Mouse (Mus musculus): Measurements from ENCODE around the gene Siah1a. TPM values are rescaled to one million over a fixed set of nuclear protein-coding genes. Genes with fewer than 3 reads are reported as not detected.

Gene Siah1a
- total and polyA plus RNA-seq, 2 experiments from 2014 or later, result 31.0 to 40.4 TPM

GRCm38 (mm10) chr8:86698811-86699421 lies 46.8 kb downstream of the Siah1a start:
- 30% methylated on average over 1 of the region's 1 CpGs for WGBS
- Histone ChIP-seq H3K4me1 (ENCODE audit: control insufficient read depth, insufficient read depth) (no peaks in the 10 kb centered on the region), H3K27ac (ENCODE audit: low read depth) (peak overlapping the region; percentile 11), H3K9ac (replicated peaks; ENCODE audit: low read depth, low read length) (no peak overlapping the region), H3K9me3 (replicated peaks; ENCODE audit: control insufficient read depth, low read length) (no peaks in the 10 kb centered on the region), H3K27me3 (ENCODE audit: control insufficient read depth, insufficient read depth, low read length) (no peaks in the 10 kb centered on the region), H3K4me2 (ENCODE audit: low read depth, low read length) (no peak overlapping the region), H3K36me3 (replicated peaks; ENCODE audit: control insufficient read depth, insufficient read depth, low read length) (peaks cover 20% of the 10 kb centered on the region; the same call in 1 of the 2 replicates), H3K4me3 (ENCODE audit: low read depth, low read length) (no peak overlapping the region)
- TF ChIP-seq EP300 (IDR thresholded peaks at IDR 0.05; ENCODE audit: low read depth) (no peak), CTCF (IDR thresholded peaks at IDR 0.05; ENCODE audit: low read depth) (no peak)
- ATAC-seq (ENCODE audit: insufficient read depth, low read depth) (peak; percentile 44), DNase-seq (ENCODE audit: low spot score) (peak; percentile 30)

GRCm38 (mm10) chr8:86695703-86696102 lies 50.0 kb downstream of the Siah1a start:
- H3K4me1 ChIP-seq (ENCODE audit: control insufficient read depth, insufficient read depth), result no peaks in the 10 kb centered on the region
- ATAC-seq (ENCODE audit: insufficient read depth, low read depth) (no peak), DNase-seq (ENCODE audit: low spot score) (no peak)
- peaks cover 19% of the 10 kb centered on the region; the same call in 1 of the 2 replicates for H3K36me3 ChIP-seq (replicated peaks; ENCODE audit: control insufficient read depth, insufficient read depth, low read length)
- TF ChIP-seq CTCF (IDR thresholded peaks at IDR 0.05; ENCODE audit: low read depth) (no peak), EP300 (IDR thresholded peaks at IDR 0.05; ENCODE audit: low read depth) (no peak)
- H3K4me3 ChIP-seq (ENCODE audit: low read depth, low read length), result no peak overlapping the region
- H3K9me3 ChIP-seq (replicated peaks; ENCODE audit: control insufficient read depth, low read length), result no peaks in the 10 kb centered on the region
- H3K9ac ChIP-seq (replicated peaks; ENCODE audit: low read depth, low read length), result no peak overlapping the region
- no peaks in the 10 kb centered on the region for H3K27me3 ChIP-seq (ENCODE audit: control insufficient read depth, insufficient read depth, low read length)
- no peak overlapping the region for H3K4me2 ChIP-seq (ENCODE audit: low read depth, low read length)
- 87% methylated on average over 2 of the region's 2 CpGs for WGBS
- no peak overlapping the region for H3K27ac ChIP-seq (ENCODE audit: low read depth)

- H3K4me3 ChIP-seq (ENCODE audit: low read depth, low read length), result no peak overlapping the region
- no peak for DNase-seq (ENCODE audit: low spot score)
- H3K36me3 ChIP-seq (replicated peaks; ENCODE audit: control insufficient read depth, insufficient read depth, low read length), result peaks cover 13% of the 10 kb centered on the region; the same call in 1 of the 2 replicates
- no peaks in the 10 kb centered on the region for H3K9me3 ChIP-seq (replicated peaks; ENCODE audit: control insufficient read depth, low read length)
- no peaks in the 10 kb centered on the region for H3K27me3 ChIP-seq (ENCODE audit: control insufficient read depth, insufficient read depth, low read length)
- no peak overlapping the region for H3K9ac ChIP-seq (replicated peaks; ENCODE audit: low read depth, low read length)
- H3K4me1 ChIP-seq (ENCODE audit: control insufficient read depth, insufficient read depth), result no peaks in the 10 kb centered on the region
- H3K4me2 ChIP-seq (ENCODE audit: low read depth, low read length), result no peak overlapping the region
- no peak for ATAC-seq (ENCODE audit: insufficient read depth, low read depth)
- H3K27ac ChIP-seq (ENCODE audit: low read depth), result no peak overlapping the region
- 77% methylated on average over 1 of the region's 1 CpGs for WGBS
- TF ChIP-seq CTCF (IDR thresholded peaks at IDR 0.05; ENCODE audit: low read depth), result no peak
- no peak for TF ChIP-seq EP300 (IDR thresholded peaks at IDR 0.05; ENCODE audit: low read depth)
These were observed 51.7 kb downstream of the Siah1a start for GRCm38 (mm10) chr8:86694011-86694410.

- TF ChIP-seq CTCF (IDR thresholded peaks at IDR 0.05; ENCODE audit: low read depth), result no peak
- TF ChIP-seq EP300 (IDR thresholded peaks at IDR 0.05; ENCODE audit: low read depth), result no peak
- Histone ChIP-seq H3K9ac (replicated peaks; ENCODE audit: low read depth, low read length) (no peak overlapping the region), H3K4me1 (ENCODE audit: control insufficient read depth, insufficient read depth) (no peaks in the 10 kb centered on the region), H3K36me3 (replicated peaks; ENCODE audit: control insufficient read depth, insufficient read depth, low read length) (peaks cover 13% of the 10 kb centered on the region; the same call in 1 of the 2 replicates), H3K27ac (ENCODE audit: low read depth) (no peak overlapping the region), H3K9me3 (replicated peaks; ENCODE audit: control insufficient read depth, low read length) (no peaks in the 10 kb centered on the region), H3K27me3 (ENCODE audit: control insufficient read depth, insufficient read depth, low read length) (no peaks in the 10 kb centered on the region), H3K4me2 (ENCODE audit: low read depth, low read length) (no peak overlapping the region), H3K4me3 (ENCODE audit: low read depth, low read length) (no peak overlapping the region)
- DNase-seq (ENCODE audit: low spot score) (no peak), ATAC-seq (ENCODE audit: insufficient read depth, low read depth) (no peak)
- WGBS, result 76% methylated on average over 1 of the region's 1 CpGs
These were observed 53.6 kb downstream of the Siah1a start for GRCm38 (mm10) chr8:86692107-86692506.

DNA sequence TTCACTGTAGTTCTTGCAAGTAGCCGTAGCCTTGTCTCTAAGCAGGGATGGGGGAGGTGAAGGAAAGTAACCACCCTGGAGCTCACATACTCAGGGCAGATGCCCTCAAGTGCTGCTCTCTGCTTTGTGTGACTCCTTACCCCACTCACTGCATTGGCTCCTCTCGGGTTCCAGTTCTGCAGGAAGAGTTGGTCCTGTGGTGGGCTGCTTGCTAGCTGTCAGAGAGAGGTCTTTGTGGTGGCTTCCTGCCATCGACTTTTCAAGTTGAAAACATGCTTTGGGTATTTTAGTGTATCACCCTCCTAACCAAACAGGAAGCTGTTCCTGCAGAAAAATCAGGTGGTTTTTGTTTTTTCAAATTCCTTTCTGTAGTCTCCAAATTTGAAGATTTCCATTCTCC lies 59.1 kb downstream of the Siah1a start:
- no peak overlapping the region for H3K27ac ChIP-seq (ENCODE audit: low read depth)
- no peaks in the 10 kb centered on the region for H3K4me1 ChIP-seq (ENCODE audit: control insufficient read depth, insufficient read depth)
- no peak for TF ChIP-seq EP300 (IDR thresholded peaks at IDR 0.05; ENCODE audit: low read depth)
- no peak for TF ChIP-seq CTCF (IDR thresholded peaks at IDR 0.05; ENCODE audit: low read depth)
- H3K4me3 ChIP-seq (ENCODE audit: low read depth, low read length), result no peak overlapping the region
- H3K36me3 ChIP-seq (replicated peaks; ENCODE audit: control insufficient read depth, insufficient read depth, low read length), result no peaks in the 10 kb centered on the region
- no peaks in the 10 kb centered on the region for H3K9me3 ChIP-seq (replicated peaks; ENCODE audit: control insufficient read depth, low read length)
- DNase-seq (ENCODE audit: low spot score) (no peak), ATAC-seq (ENCODE audit: insufficient read depth, low read depth) (no peak)
- 69% methylated on average over 3 of the region's 3 CpGs for WGBS
- H3K9ac ChIP-seq (replicated peaks; ENCODE audit: low read depth, low read length), result no peak overlapping the region
- H3K27me3 ChIP-seq (ENCODE audit: control insufficient read depth, insufficient read depth, low read length), result no peaks in the 10 kb centered on the region
- no peak overlapping the region for H3K4me2 ChIP-seq (ENCODE audit: low read depth, low read length)

Other genes with a start within 250 kb of the Siah1a start
- gene Abcc12, start 165.2 kb downstream of the Siah1a start, total RNA-seq (2014; rRNA removed; ENCODE audit: low replicate concordance), result not detected in 2 replicates
- gene Abcc12, start 165.2 kb downstream of the Siah1a start, polyA plus RNA-seq (2015; fragmentation: Nextera tagmentation; extraction: Ambion mirVana), result not detected in 2 replicates
- 49.9 and 63.0 TPM in 2 replicates for gene Lonp2, start 121.9 kb downstream of the Siah1a start, total RNA-seq (2014; rRNA removed; ENCODE audit: low replicate concordance)
- gene Lonp2, start 121.9 kb downstream of the Siah1a start, polyA plus RNA-seq (2015; fragmentation: Nextera tagmentation; extraction: Ambion mirVana), result 60.1 and 60.4 TPM in 2 replicates
- 4.1 TPM in 1 of 2 replicates, not detected in the other for gene Gm10638, start 235 bp downstream of the Siah1a start, total RNA-seq (2014; rRNA removed; ENCODE audit: low replicate concordance)
- 4.6 and 5.9 TPM in 2 replicates for gene Gm10638, start 235 bp downstream of the Siah1a start, polyA plus RNA-seq (2015; fragmentation: Nextera tagmentation; extraction: Ambion mirVana)
- gene N4bp1, start 139.3 kb upstream of the Siah1a start, total RNA-seq (2014; rRNA removed; ENCODE audit: low replicate concordance), result 7.6 and 9.1 TPM in 2 replicates
- gene N4bp1, start 139.3 kb upstream of the Siah1a start, polyA plus RNA-seq (2015; fragmentation: Nextera tagmentation; extraction: Ambion mirVana), result 3.5 and 3.8 TPM in 2 replicates